Mouse (Mus musculus): ENCODE results near the gene Zdhhc7. TPM values are rescaled to one million over a fixed set of nuclear protein-coding genes. Genes with fewer than 3 reads are reported as not detected.

The Zdhhc7 gene
- polyA plus RNA-seq (2015; fragmentation: Nextera tagmentation; extraction: Ambion mirVana) = 25.8 and 38.1 TPM in 2 replicates

GRCm38 (mm10) chr8:120101068-120101972 is at the start of gene Zdhhc7:
Gene Zdhhc7 (minus strand): TSS chr8:120101482.

GRCm38 (mm10) chr8:120113758-120114255 is 12.5 kb upstream of the Zdhhc7 start, which contains the start of gene 6430548M08Rik:
Gene 6430548M08Rik (plus strand): TSS chr8:120114152.

Other genes starting within 250 kb of the Zdhhc7 start
- 13.9 and 17.5 TPM in 2 replicates for gene Klhl36, start 239.2 kb downstream of the Zdhhc7 start, polyA plus RNA-seq (2015; fragmentation: Nextera tagmentation; extraction: Ambion mirVana)
- gene Usp10, start 191.1 kb downstream of the Zdhhc7 start, polyA plus RNA-seq (2015; fragmentation: Nextera tagmentation; extraction: Ambion mirVana) = 37.8 and 54.7 TPM in 2 replicates
- not detected in 2 replicates for gene Gm20388, start 190.6 kb downstream of the Zdhhc7 start, polyA plus RNA-seq (2015; fragmentation: Nextera tagmentation; extraction: Ambion mirVana)
- 20.0 and 29.4 TPM in 2 replicates for gene Crispld2, start 109.0 kb downstream of the Zdhhc7 start, polyA plus RNA-seq (2015; fragmentation: Nextera tagmentation; extraction: Ambion mirVana)
- gene 6430548M08Rik, start 12.7 kb upstream of the Zdhhc7 start, polyA plus RNA-seq (2015; fragmentation: Nextera tagmentation; extraction: Ambion mirVana) = 12.1 and 13.8 TPM in 2 replicates
- gene Fam92b, start 76.0 kb upstream of the Zdhhc7 start, polyA plus RNA-seq (2015; fragmentation: Nextera tagmentation; extraction: Ambion mirVana) = 3.7 and 4.4 TPM in 2 replicates
- 7.9 and 9.8 TPM in 2 replicates for gene Gse1, start 127.0 kb upstream of the Zdhhc7 start, polyA plus RNA-seq (2015; fragmentation: Nextera tagmentation; extraction: Ambion mirVana)

Data from adrenal gland, postnatal 0 days (tissue).